19 mouse cellular contexts compared by ENCODE assay signal in genomic region chr5:100244811-100245210, GRCm38 (mm10).
"Had no signal": no experiment of that assay in that cellular context is flagged by ENCODE, and none has a peak within 500 bp of the region (broad histone marks: within the 10 kb centered on the region; RNA-seq: fewer than 3 reads in every experiment).

No protein-coding gene starts in this region.

- H3K4me3 ChIP-seq: lung, embryonic 15.5 days; midbrain, embryonic 10.5 days; midbrain, embryonic 12.5 days; myocyte; neural tube, embryonic 13.5 days; neural tube, embryonic 15.5 days had no signal

- H3K9ac ChIP-seq: lung, embryonic 15.5 days; midbrain, embryonic 12.5 days; neural tube, embryonic 13.5 days; neural tube, embryonic 15.5 days had no signal

- H3K36me3 ChIP-seq: lung, embryonic 15.5 days; midbrain, embryonic 10.5 days; midbrain, embryonic 12.5 days; neural tube, embryonic 13.5 days; neural tube, embryonic 15.5 days had no signal

- H3K4me2 ChIP-seq: lung, embryonic 15.5 days; midbrain, embryonic 12.5 days; neural tube, embryonic 13.5 days; neural tube, embryonic 15.5 days had no signal

- H3K4me1 ChIP-seq: lung, embryonic 15.5 days; neural tube, embryonic 13.5 days; neural tube, embryonic 15.5 days had no signal

- DNase-seq: lung, adult 2 months; lung, postnatal 10 days; lung, postnatal 4 days; midbrain, embryonic 14.5 days; retina, postnatal 1 day; right cerebral cortex, adult 18-20 months; right cerebral cortex, postnatal 25 days; right cerebral cortex, postnatal 4 days; spleen, adult 18-20 months; thymus, adult 18-20 months; thymus, postnatal 25 days; thymus, postnatal 4 days had no signal

- H3K9me3 ChIP-seq: lung, embryonic 15.5 days; midbrain, embryonic 10.5 days; midbrain, embryonic 12.5 days; neural tube, embryonic 13.5 days; neural tube, embryonic 15.5 days had no signal

- ATAC-seq: midbrain, embryonic 16.5 days had no signal

- H3K27ac ChIP-seq: lung, embryonic 15.5 days; midbrain, embryonic 10.5 days; midbrain, embryonic 12.5 days; neural tube, embryonic 13.5 days; neural tube, embryonic 15.5 days had no signal

- H3K27me3 ChIP-seq: lung, embryonic 15.5 days; midbrain, embryonic 12.5 days; neural tube, embryonic 13.5 days; neural tube, embryonic 15.5 days had no signal
